Comparison of ENCODE assay signal across 8 mouse cellular contexts in the genomic region with DNA sequence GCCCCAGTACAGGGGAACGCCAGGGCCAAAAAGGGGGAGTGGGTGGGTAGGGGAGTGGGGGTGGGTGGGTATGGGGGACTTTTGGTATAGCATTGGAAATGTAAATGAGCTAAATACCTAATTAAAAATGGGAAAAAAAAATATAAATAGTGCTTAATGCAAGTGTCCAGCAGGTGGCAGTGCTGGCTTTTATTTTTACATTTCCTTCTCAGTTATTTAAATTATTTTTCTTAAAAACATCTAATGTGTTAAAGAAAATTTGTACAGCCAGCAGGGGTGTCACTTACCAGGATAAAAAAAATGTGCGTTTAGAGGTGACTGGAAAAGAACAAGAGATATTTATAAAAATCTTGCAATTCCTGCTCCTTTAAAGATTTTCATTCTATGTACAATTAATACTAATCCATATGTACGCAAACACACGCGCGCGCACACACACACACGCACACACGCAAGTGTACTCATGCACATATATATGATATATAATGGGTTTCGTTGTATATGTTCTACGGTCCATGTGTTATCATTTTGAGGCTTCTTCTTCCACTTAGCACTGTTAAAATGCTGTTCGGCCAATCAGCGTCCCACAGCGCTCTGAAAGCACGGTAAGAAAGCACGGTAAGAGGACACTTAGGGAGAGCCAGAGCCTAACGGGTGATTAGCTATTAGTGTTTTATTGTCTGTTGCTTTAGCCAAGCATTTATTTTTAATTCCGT.
DNase-seq lines count a peak whose midpoint lies in the region.

No protein-coding gene starts in this region.

- peak; percentile 34 for DNase-seq in embryo, embryonic 10.5 days (ENCODE audit: low spot score)
- DNase-seq in embryo, embryonic 10 days (ENCODE audit: low spot score), result no peak
- peak; percentile 13 for DNase-seq in left cerebral cortex, postnatal 4 days
- no peak for DNase-seq in left cerebral cortex, postnatal 36 days (ENCODE audit: low spot score in 2 of 2)
- peak; percentile 10 for DNase-seq in R1 (ENCODE audit: low read depth, low spot score)
- peak; percentile 14 for DNase-seq in lung, postnatal 10 days
- no peak for DNase-seq in thymus, postnatal 36 days
- DNase-seq in adrenal gland, adult 8-10 months, result no peak

- intact Hi-C loops in left cerebral cortex, postnatal 4 days (cut with DNase I), result loop anchor here (5.0 to 10.0 kb wide), 3 partner anchors 453 to 680 kb away; no protein-coding TSS in a partner anchor
- intact Hi-C loops in left cerebral cortex, postnatal 36 days (cut with DNase I), result loop anchor here (5.0 to 10.0 kb wide), 3 partner anchors 458 to 680 kb away; no protein-coding TSS in a partner anchor

Comparison
In these comparisons a context has a peak if more than half of its experiments do, and no peak if none do; other contexts are left out.
1. DNase-seq: peak in embryo, embryonic 10.5 days (single experiment), left cerebral cortex, postnatal 4 days (single experiment), R1 (single experiment) and lung, postnatal 10 days (single experiment); none in embryo, embryonic 10 days (single experiment), left cerebral cortex, postnatal 36 days (0 of 2), thymus, postnatal 36 days (0 of 2) and adrenal gland, adult 8-10 months (single experiment).